Comparison of ENCODE assay signal across 20 mouse cellular contexts in the genomic region with DNA sequence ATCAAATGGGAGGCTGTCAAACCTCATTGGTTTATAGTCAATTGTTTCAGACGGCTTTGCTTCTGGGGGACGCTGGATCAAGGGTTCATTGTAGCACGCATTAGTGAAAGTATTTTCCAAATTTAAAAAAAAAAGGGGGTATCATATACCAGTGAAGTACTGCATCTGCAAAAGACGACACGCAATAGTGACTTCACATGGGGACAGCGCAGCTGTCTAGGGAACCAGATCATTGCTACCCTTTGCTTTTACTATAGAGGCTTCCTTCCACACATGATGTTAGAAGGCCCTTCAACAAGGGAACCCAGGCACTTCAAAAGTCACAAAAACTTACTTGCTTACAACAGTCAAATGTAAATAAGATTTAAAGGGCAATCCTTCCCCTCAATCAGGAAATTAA.
DNase-seq lines count a peak whose midpoint lies in the region; ATAC-seq and TF ChIP-seq lines count a peak whose summit lies in the region.
"Had no signal": no experiment of that assay in that cellular context is flagged by ENCODE, and none has a peak within 500 bp of the region (broad histone marks: within the 10 kb centered on the region; RNA-seq: fewer than 3 reads in every experiment).

No protein-coding gene starts in this region.

- peak overlapping the region; percentile 87; the same call in 1 of the 2 replicates for H3K27ac ChIP-seq in forebrain, embryonic 10.5 days
- no peak overlapping the region for H3K27ac ChIP-seq in forebrain, postnatal 0 days (ENCODE audit: low read depth, low read length)
- 0 out of 2 replicates have a peak overlapping the region, but pooled peaks have one; percentile 42 for H3K27ac ChIP-seq in midbrain, embryonic 12.5 days (replicated peaks)
- no peak overlapping the region for H3K27ac ChIP-seq in midbrain, postnatal 0 days (ENCODE audit: low read depth, low read length)
- H3K27ac ChIP-seq in hindbrain, embryonic 15.5 days (replicated peaks): peak overlapping the region; percentile 66
- no peak overlapping the region for H3K27ac ChIP-seq in liver, embryonic 12.5 days
- H3K27ac ChIP-seq: kidney, postnatal 0 days; liver, embryonic 13.5 days; neural tube, embryonic 12.5 days had no signal

- intact Hi-C loops in gastrocnemius, postnatal 36 days (cut with DNase I): no loop called here

- H3K4me3 ChIP-seq in forebrain, embryonic 10.5 days: no peak overlapping the region
- H3K4me3 ChIP-seq in forebrain, postnatal 0 days (ENCODE audit: low read depth, low read length): no peak overlapping the region
- no peak overlapping the region for H3K4me3 ChIP-seq in midbrain, embryonic 12.5 days
- H3K4me3 ChIP-seq in midbrain, postnatal 0 days (ENCODE audit: low read depth, low read length): no peak overlapping the region
- no peak overlapping the region for H3K4me3 ChIP-seq in hindbrain, embryonic 15.5 days
- H3K4me3 ChIP-seq in liver, embryonic 12.5 days: no peak overlapping the region
- H3K4me3 ChIP-seq: erythroblast, embryonic 14.5 days; heart, embryonic 15.5 days; liver, embryonic 13.5 days; neural tube, embryonic 12.5 days had no signal

- no peaks in the 10 kb centered on the region for H3K27me3 ChIP-seq in forebrain, embryonic 10.5 days (ENCODE audit: poor library complexity, severe bottlenecking)
- no peaks in the 10 kb centered on the region for H3K27me3 ChIP-seq in forebrain, postnatal 0 days (ENCODE audit: insufficient read depth, low read length)
- 0 out of 2 replicates have a peak, but pooled peaks cover 3% of the 10 kb centered on the region for H3K27me3 ChIP-seq in midbrain, embryonic 12.5 days
- H3K27me3 ChIP-seq in midbrain, postnatal 0 days (ENCODE audit: insufficient read depth, low read length): no peaks in the 10 kb centered on the region
- H3K27me3 ChIP-seq in hindbrain, embryonic 15.5 days: no peaks in the 10 kb centered on the region
- no peaks in the 10 kb centered on the region for H3K27me3 ChIP-seq in liver, embryonic 12.5 days (replicated peaks)
- H3K27me3 ChIP-seq: CH12.LX; heart, embryonic 15.5 days; liver, embryonic 13.5 days; neural tube, embryonic 12.5 days had no signal

- no peak overlapping the region for H3K9ac ChIP-seq in forebrain, postnatal 0 days
- H3K9ac ChIP-seq in midbrain, embryonic 12.5 days (replicated peaks): no peak overlapping the region
- H3K9ac ChIP-seq in midbrain, postnatal 0 days (replicated peaks; ENCODE audit: low read length, poor library complexity, severe bottlenecking): no peak overlapping the region
- H3K9ac ChIP-seq in hindbrain, embryonic 15.5 days: no peak overlapping the region
- no peak overlapping the region for H3K9ac ChIP-seq in liver, embryonic 12.5 days
- H3K9ac ChIP-seq: heart, embryonic 15.5 days; liver, embryonic 13.5 days; neural tube, embryonic 12.5 days had no signal

- DNase-seq in forebrain, embryonic 10.5 days (ENCODE audit: extremely low spot score, low spot score): no peak
- no peak for DNase-seq in forebrain, postnatal 0 days
- DNase-seq in midbrain, postnatal 0 days (ENCODE audit: low spot score): no peak
- no peak for DNase-seq in ovary, postnatal 36 days (ENCODE audit: low spot score)
- no peak for DNase-seq in gastrocnemius, postnatal 36 days
- DNase-seq: cerebellum, adult 9-11 months; heart, adult 18-20 months; layer of hippocampus, adult 9-11 months; liver, embryonic 13.5 days; retina, postnatal 1 day; thymus, adult 18-20 months had no signal

- H3K4me2 ChIP-seq in forebrain, postnatal 0 days (ENCODE audit: low read depth): no peak overlapping the region
- no peak overlapping the region for H3K4me2 ChIP-seq in midbrain, embryonic 12.5 days (replicated peaks)
- no peak overlapping the region for H3K4me2 ChIP-seq in midbrain, postnatal 0 days (ENCODE audit: low read depth, low read length, poor library complexity, severe bottlenecking)
- no peak overlapping the region for H3K4me2 ChIP-seq in hindbrain, embryonic 15.5 days
- no peak overlapping the region for H3K4me2 ChIP-seq in liver, embryonic 12.5 days
- H3K4me2 ChIP-seq: heart, embryonic 15.5 days; liver, embryonic 13.5 days had no signal

- peaks cover 62% of the 10 kb centered on the region for H3K4me1 ChIP-seq in forebrain, embryonic 10.5 days
- H3K4me1 ChIP-seq in forebrain, postnatal 0 days (ENCODE audit: insufficient read depth): peaks cover 11% of the 10 kb centered on the region; the same call in 1 of the 2 replicates
- peaks cover 39% of the 10 kb centered on the region for H3K4me1 ChIP-seq in midbrain, embryonic 12.5 days
- H3K4me1 ChIP-seq in midbrain, postnatal 0 days (ENCODE audit: insufficient read depth, low read length): peaks cover 6% of the 10 kb centered on the region; the same call in 1 of the 2 replicates
- peaks cover 34% of the 10 kb centered on the region for H3K4me1 ChIP-seq in hindbrain, embryonic 15.5 days (replicated peaks)
- H3K4me1 ChIP-seq in liver, embryonic 12.5 days: 0 out of 2 replicates have a peak, but pooled peaks cover 10% of the 10 kb centered on the region

- no peaks in the 10 kb centered on the region for H3K9me3 ChIP-seq in forebrain, embryonic 10.5 days
- no peaks in the 10 kb centered on the region for H3K9me3 ChIP-seq in forebrain, postnatal 0 days (ENCODE audit: low read length)
- H3K9me3 ChIP-seq in midbrain, embryonic 12.5 days: no peaks in the 10 kb centered on the region
- H3K9me3 ChIP-seq in midbrain, postnatal 0 days (ENCODE audit: low read length): no peaks in the 10 kb centered on the region
- no peaks in the 10 kb centered on the region for H3K9me3 ChIP-seq in hindbrain, embryonic 15.5 days
- no peaks in the 10 kb centered on the region for H3K9me3 ChIP-seq in liver, embryonic 12.5 days (replicated peaks)
- H3K9me3 ChIP-seq: heart, embryonic 15.5 days; liver, embryonic 13.5 days; neural tube, embryonic 12.5 days had no signal

- no peak for ATAC-seq in forebrain, postnatal 0 days
- no peak for ATAC-seq in midbrain, embryonic 12.5 days (ENCODE audit: low FRiP score, low read depth)
- no peak for ATAC-seq in midbrain, postnatal 0 days (ENCODE audit: low FRiP score)
- ATAC-seq in hindbrain, embryonic 15.5 days (ENCODE audit: low FRiP score, low read depth): no peak
- ATAC-seq in liver, embryonic 12.5 days: no peak
- ATAC-seq: activated CD4-positive, CD25-positive, alpha-beta regulatory T cell, adult 4 months had no signal

- TF ChIP-seq CTCF in forebrain, postnatal 0 days (IDR thresholded peaks at IDR 0.05; ENCODE audit: low read depth): no peak
- TF ChIP-seq CTCF in midbrain, postnatal 0 days (IDR thresholded peaks at IDR 0.05): no peak

- peaks cover 2% of the 10 kb centered on the region for H3K36me3 ChIP-seq in forebrain, embryonic 10.5 days (replicated peaks)
- peaks cover 3% of the 10 kb centered on the region; the same call in 1 of the 2 replicates for H3K36me3 ChIP-seq in forebrain, postnatal 0 days (ENCODE audit: insufficient read depth)
- peaks cover under 1% of the 10 kb centered on the region; the same call in 1 of the 2 replicates for H3K36me3 ChIP-seq in midbrain, embryonic 12.5 days
- H3K36me3 ChIP-seq in midbrain, postnatal 0 days (ENCODE audit: insufficient read depth, low read length): no peaks in the 10 kb centered on the region
- H3K36me3 ChIP-seq in hindbrain, embryonic 15.5 days: no peaks in the 10 kb centered on the region
- H3K36me3 ChIP-seq in liver, embryonic 12.5 days: no peaks in the 10 kb centered on the region

- WGBS in forebrain, embryonic 10.5 days: 85% methylated on average over 6 of the region's 6 CpGs
- WGBS in forebrain, postnatal 0 days: 42% methylated on average over 6 of the region's 6 CpGs
- 58% methylated on average over 6 of the region's 6 CpGs for WGBS in midbrain, embryonic 12.5 days
- WGBS in midbrain, postnatal 0 days: 67% methylated on average over 6 of the region's 6 CpGs
- WGBS in hindbrain, embryonic 15.5 days: 63% methylated on average over 6 of the region's 6 CpGs
- WGBS in liver, embryonic 12.5 days (ENCODE audit: insufficient replicate concordance): 77% methylated on average over 6 of the region's 6 CpGs

Comparison
In these comparisons a context has a peak if more than half of its experiments do, and no peak if none do; other contexts are left out.
1. H3K27ac ChIP-seq: peak in forebrain, embryonic 10.5 days (single experiment), midbrain, embryonic 12.5 days (single experiment) and hindbrain, embryonic 15.5 days (single experiment); none in forebrain, postnatal 0 days (single experiment), midbrain, postnatal 0 days (single experiment) and liver, embryonic 12.5 days (single experiment).